Mouse (Mus musculus) heart, adult 2 months (tissue): ENCODE results near the gene Papss1. TPM values are rescaled to one million over a fixed set of nuclear protein-coding genes. Genes with fewer than 3 reads are reported as not detected.

Source experiments
- DNase-seq, 2 experiments: peaks; one replicate each; pipeline ENCODE4 v3.0.0; 2021
- H3K27ac ChIP-seq: fragments of 200-600 bp; 2 replicates; pipeline ENCODE4 v1.8.1; 2022
- H3K27me3 ChIP-seq: fragments of 200-500 bp; 2 replicates; pipeline ENCODE4 v1.6.1; 2012; ENCODE audit warnings: mild to moderate bottlenecking, low read length, inconsistent platforms, mixed read lengths; ENCODE audit not compliant: control insufficient read depth, insufficient read depth
- H3K36me3 ChIP-seq: fragments of 200-500 bp; 2 replicates; pipeline ENCODE4 v1.6.1; 2012; ENCODE audit warnings: low read length, inconsistent platforms; ENCODE audit not compliant: control insufficient read depth, insufficient read depth
- H3K4me1 ChIP-seq: fragments of 200-500 bp; 2 replicates; pipeline ENCODE4 v1.6.1; 2011; ENCODE audit warnings: low read length; ENCODE audit not compliant: control insufficient read depth, insufficient read depth
- H3K4me3 ChIP-seq: fragments of 200-600 bp; 2 replicates; pipeline ENCODE4 v1.8.1; 2022
- H3K79me2 ChIP-seq: fragments of 200-500 bp; replicated peaks from 2 replicates; pipeline ENCODE4 v1.6.1; 2012; ENCODE audit warnings: mild to moderate bottlenecking, inconsistent platforms, low read length, moderate library complexity, mixed read lengths; ENCODE audit not compliant: control insufficient read depth, insufficient read depth
- H3K9ac ChIP-seq: fragments of 200-500 bp; 2 replicates; pipeline ENCODE4 v1.6.1; 2012; ENCODE audit warnings: low read depth, mild to moderate bottlenecking, control low read depth, inconsistent platforms, low read length, mixed read lengths
- CTCF ChIP-seq: fragments of 200-600 bp; IDR thresholded peaks from 2 replicates; pipeline ENCODE4 v1.8.1; 2022; ENCODE audit warnings: antibody characterized with exemption, mild to moderate bottlenecking, moderate library complexity
- EP300 ChIP-seq: fragments of 200-500 bp; IDR thresholded peaks from 2 replicates; pipeline ENCODE4 v1.6.1; 2011; ENCODE audit warnings: low read depth, low read length, control low read depth; ENCODE audit not compliant: insufficient read depth
- POLR2A ChIP-seq: fragments of 200-500 bp; IDR thresholded peaks from 2 replicates; pipeline ENCODE4 v1.6.1; 2011; ENCODE audit warnings: mild to moderate bottlenecking, low read depth, low read length, control low read depth; ENCODE audit not compliant: insufficient read depth
- WGBS: fragments of 180-500 bp; shearing (Covaris S2); methylation state at CpG from one replicate; pipeline ENCODE4 v1.1.7; 2018; 5-methylcytosine and 5-hydroxymethylcytosine counted together
- intact Hi-C: fragments of 180-260 bp; cut with DNase I; formaldehyde crosslinking; loops from one replicate; pipeline ENCODE4 v1.15.1; 2025
- polyA plus RNA-seq: library from polyadenylated mRNA; depleted of rRNA; stranded (reverse); fragments of >200 nt; gene quantifications from 2 replicates; pipeline ENCODE4 v1.2.3, GENCODE M21; 2012
- total RNA-seq, 2 experiments: library from RNA; stranded (reverse); gene quantifications; 2 replicates each; pipeline ENCODE4 v1.2.3; 2021

The Papss1 gene
- total and polyA plus RNA-seq, 3 experiments, result 8.0 to 10.0 (median 8.5) TPM

GRCm38 (mm10) chr3:131587959-131588358 lies 23.4 kb downstream of the Papss1 start:
- TF ChIP-seq CTCF (no peak), POLR2A (no peak), EP300 (no peak)
- Histone ChIP-seq H3K36me3 (no peaks in the 10 kb centered on the region), H3K27me3 (no peaks in the 10 kb centered on the region), H3K79me2 (no peaks in the 10 kb centered on the region), H3K27ac (no peak overlapping the region), H3K4me1 (no peaks in the 10 kb centered on the region), H3K9ac (no peak overlapping the region), H3K4me3 (no peak overlapping the region)
- DNase-seq, result no peak
- intact Hi-C loops, result no loop called here
- WGBS, result 95% methylated on average over 10 of the region's 10 CpGs

- H3K27me3 ChIP-seq, result no peaks in the 10 kb centered on the region
- 87% methylated on average over 15 of the region's 15 CpGs for WGBS
- no peak for TF ChIP-seq POLR2A
- peak; percentile 51 for TF ChIP-seq CTCF
- no peaks in the 10 kb centered on the region for H3K4me1 ChIP-seq
- no peak overlapping the region for H3K9ac ChIP-seq
- no peaks in the 10 kb centered on the region for H3K79me2 ChIP-seq
- H3K36me3 ChIP-seq, result no peaks in the 10 kb centered on the region
- no peak for DNase-seq
- no peak overlapping the region for H3K27ac ChIP-seq
- H3K4me3 ChIP-seq, result no peak overlapping the region
- intact Hi-C loops, result no loop called here
Observed at GRCm38 (mm10) chr3:131593143-131593798, 28.7 kb downstream of the Papss1 start.

GRCm38 (mm10) chr3:131594361-131594760 lies 29.8 kb downstream of the Papss1 start:
- Histone ChIP-seq H3K4me1 (no peaks in the 10 kb centered on the region), H3K27me3 (no peaks in the 10 kb centered on the region), H3K9ac (no peak overlapping the region), H3K4me3 (no peak overlapping the region), H3K27ac (no peak overlapping the region), H3K79me2 (no peaks in the 10 kb centered on the region), H3K36me3 (no peaks in the 10 kb centered on the region)
- DNase-seq, result no peak
- no peak for TF ChIP-seq EP300
- TF ChIP-seq CTCF, result no peak
- no peak for TF ChIP-seq POLR2A
- WGBS, result 96% methylated on average over 11 of the region's 11 CpGs
- intact Hi-C loops, result no loop called here

GRCm38 (mm10) chr3:131595546-131596245 lies 31.1 kb downstream of the Papss1 start:
- no peak overlapping the region for H3K4me3 ChIP-seq
- H3K4me1 ChIP-seq, result no peaks in the 10 kb centered on the region
- WGBS, result 77% methylated on average over 14 of the region's 14 CpGs
- TF ChIP-seq CTCF (no peak), POLR2A (no peak), EP300 (no peak)
- no peaks in the 10 kb centered on the region for H3K36me3 ChIP-seq
- H3K9ac ChIP-seq, result no peak overlapping the region
- H3K79me2 ChIP-seq, result no peaks in the 10 kb centered on the region
- no peak for DNase-seq
- H3K27ac ChIP-seq, result no peak overlapping the region
- no peaks in the 10 kb centered on the region for H3K27me3 ChIP-seq
- intact Hi-C loops, result no loop called here

- no peak overlapping the region for H3K9ac ChIP-seq
- TF ChIP-seq CTCF, result no peak
- whole genome bisulfite sequencing, result 91% methylated on average over 11 of the region's 11 CpGs
- no peaks in the 10 kb centered on the region for H3K4me1 ChIP-seq
- no peak overlapping the region for H3K27ac ChIP-seq
- intact Hi-C loops, result no loop called here
- DNase-seq, result no peak
- no peaks in the 10 kb centered on the region for H3K36me3 ChIP-seq
- H3K79me2 ChIP-seq, result no peaks in the 10 kb centered on the region
- no peak overlapping the region for H3K4me3 ChIP-seq
- no peaks in the 10 kb centered on the region for H3K27me3 ChIP-seq
Observed at GRCm38 (mm10) chr3:131600726-131601125, 36.2 kb downstream of the Papss1 start.

GRCm38 (mm10) chr3:131601366-131601765 lies 36.8 kb downstream of the Papss1 start:
- no peak overlapping the region for H3K9ac ChIP-seq
- no peaks in the 10 kb centered on the region for H3K4me1 ChIP-seq
- H3K79me2 ChIP-seq, result no peaks in the 10 kb centered on the region
- no peak for DNase-seq
- 88% methylated on average over 1 of the region's 1 CpGs for WGBS
- intact Hi-C loops, result no loop called here
- TF ChIP-seq POLR2A (no peak), EP300 (no peak), CTCF (no peak)
- no peaks in the 10 kb centered on the region for H3K27me3 ChIP-seq
- no peak overlapping the region for H3K4me3 ChIP-seq
- no peaks in the 10 kb centered on the region for H3K36me3 ChIP-seq
- no peak overlapping the region for H3K27ac ChIP-seq
